Mouse (Mus musculus) midbrain, embryonic 10.5 days (tissue): ENCODE data around the gene Ambra1. TPM values are rescaled to one million over a fixed set of nuclear protein-coding genes. Genes with fewer than 3 reads are reported as not detected.

Experiments
- DNase-seq: peaks from one replicate; pipeline ENCODE4 v3.0.0-alpha.2; 2017; ENCODE audit warnings: low spot score
- H3K27ac ChIP-seq: fragments of 300-500 bp; sonication (generic); replicated peaks from 2 replicates; pipeline ENCODE4 v1.5.1; 2016; ENCODE audit warnings: mild to moderate bottlenecking
- H3K27me3 ChIP-seq: fragments of 300-500 bp; sonication (generic); 2 replicates; pipeline ENCODE4 v1.6.1; 2016; ENCODE audit warnings: low read depth, mild to moderate bottlenecking; ENCODE audit not compliant: poor library complexity, severe bottlenecking
- H3K36me3 ChIP-seq: fragments of 300-500 bp; sonication (generic); 2 replicates; pipeline ENCODE4 v1.6.1; 2016; ENCODE audit warnings: mild to moderate bottlenecking, moderate library complexity
- H3K4me1 ChIP-seq: fragments of 300-500 bp; sonication (generic); 2 replicates; pipeline ENCODE4 v1.6.1; 2016
- H3K4me3 ChIP-seq: fragments of 300-500 bp; sonication (generic); 2 replicates; pipeline ENCODE4 v1.5.1; 2016; ENCODE audit warnings: mild to moderate bottlenecking, moderate library complexity
- H3K9me3 ChIP-seq: fragments of 300-500 bp; sonication (generic); replicated peaks from 2 replicates; pipeline ENCODE4 v1.6.1; 2016; ENCODE audit warnings: mild to moderate bottlenecking
- WGBS: fragments of 180-500 bp; shearing (Covaris S2); methylation state at CpG from one replicate; pipeline ENCODE4 v1.1.7; 2016; 5-methylcytosine and 5-hydroxymethylcytosine counted together
- polyA plus RNA-seq: library from polyadenylated mRNA; unstranded; fragments of >200 nt; fragmentation: Nextera tagmentation; extraction: Ambion mirVana; gene quantifications from 2 replicates; pipeline ENCODE4 v1.2.1, GENCODE M21; 2016

The Ambra1 gene
- polyA plus RNA-seq, 1 experiment from 2014 or later: 21.2 TPM

GRCm38 (mm10) chr2:91939303-91939935, 209.5 kb downstream of the Ambra1 start:
- DNase-seq: no peak
- H3K4me3 ChIP-seq: no peak overlapping the region
- H3K27ac ChIP-seq: no peak overlapping the region
- peaks cover 70% of the 10 kb centered on the region for H3K36me3 ChIP-seq
- 82% methylated on average over 15 of the region's 15 CpGs for WGBS
- no peaks in the 10 kb centered on the region for H3K27me3 ChIP-seq
- peaks cover 42% of the 10 kb centered on the region for H3K4me1 ChIP-seq
- H3K9me3 ChIP-seq: no peaks in the 10 kb centered on the region

GRCm38 (mm10) chr2:91942356-91942755, 212.4 kb downstream of the Ambra1 start:
- no peaks in the 10 kb centered on the region for H3K27me3 ChIP-seq
- no peak overlapping the region; the same call in 1 of the 2 replicates for H3K27ac ChIP-seq
- H3K4me3 ChIP-seq: no peak overlapping the region
- H3K4me1 ChIP-seq: peaks cover 45% of the 10 kb centered on the region
- 78% methylated on average over 6 of the region's 6 CpGs for WGBS
- DNase-seq: no peak
- H3K9me3 ChIP-seq: no peaks in the 10 kb centered on the region
- H3K36me3 ChIP-seq: peaks cover 47% of the 10 kb centered on the region

GRCm38 (mm10) chr2:91944170-91944950, 214.4 kb downstream of the Ambra1 start:
- 48% methylated on average over 13 of the region's 13 CpGs for WGBS
- peak; percentile 80 for DNase-seq
- Histone ChIP-seq H3K36me3 (peaks cover 27% of the 10 kb centered on the region), H3K4me1 (peaks cover 63% of the 10 kb centered on the region), H3K27me3 (no peaks in the 10 kb centered on the region), H3K9me3 (no peaks in the 10 kb centered on the region), H3K27ac (peak overlapping the region; percentile 19; the same call in 1 of the 2 replicates), H3K4me3 (no peak overlapping the region)

- no peak for DNase-seq
- H3K4me1 ChIP-seq: peaks cover 65% of the 10 kb centered on the region
- no peaks in the 10 kb centered on the region for H3K9me3 ChIP-seq
- no peak within 1 kb of the TSS for H3K4me3 ChIP-seq
- no peaks in the 10 kb centered on the region for H3K27me3 ChIP-seq
- WGBS: 87% methylated on average over 18 of the region's 18 CpGs
- H3K27ac ChIP-seq: peak within 1 kb of the TSS; percentile 19; the same call in 1 of the 2 replicates
- H3K36me3 ChIP-seq: peaks cover 16% of the 10 kb centered on the region
These were observed 215.5 kb downstream of the Ambra1 start, which contains the start of gene Gm9821 for GRCm38 (mm10) chr2:91945483-91945882. TSS of gene Gm9821 (plus strand) at chr2:91945703.

- no peaks in the 10 kb centered on the region for H3K9me3 ChIP-seq
- H3K4me1 ChIP-seq: peaks cover 69% of the 10 kb centered on the region
- WGBS: 80% methylated on average over 6 of the region's 6 CpGs
- no peak for DNase-seq
- no peaks in the 10 kb centered on the region for H3K27me3 ChIP-seq
- peak overlapping the region; percentile 79 for H3K27ac ChIP-seq
- H3K4me3 ChIP-seq: no peak overlapping the region
- H3K36me3 ChIP-seq: peaks cover 12% of the 10 kb centered on the region
These were observed 216.9 kb downstream of the Ambra1 start for GRCm38 (mm10) chr2:91946836-91947235.

GRCm38 (mm10) chr2:91947397-91948150, 217.6 kb downstream of the Ambra1 start:
- WGBS: 57% methylated on average over 11 of the region's 11 CpGs
- DNase-seq: no peak
- H3K4me3 ChIP-seq: peak overlapping the region; percentile 24; the same call in 1 of the 2 replicates
- H3K27ac ChIP-seq: peak overlapping the region; percentile 79
- H3K9me3 ChIP-seq: no peaks in the 10 kb centered on the region
- peaks cover 6% of the 10 kb centered on the region; the same call in 1 of the 2 replicates for H3K36me3 ChIP-seq
- H3K27me3 ChIP-seq: no peaks in the 10 kb centered on the region
- peaks cover 64% of the 10 kb centered on the region for H3K4me1 ChIP-seq

- peaks cover 64% of the 10 kb centered on the region for H3K4me1 ChIP-seq
These were observed 218.2 kb downstream of the Ambra1 start for GRCm38 (mm10) chr2:91948151-91948509.

GRCm38 (mm10) chr2:91948792-91949241, 218.9 kb downstream of the Ambra1 start:
- Histone ChIP-seq H3K4me3 (no peak overlapping the region), H3K27me3 (no peaks in the 10 kb centered on the region), H3K27ac (peak overlapping the region; percentile 79), H3K4me1 (peaks cover 67% of the 10 kb centered on the region), H3K36me3 (0 out of 2 replicates have a peak, but pooled peaks cover 6% of the 10 kb centered on the region), H3K9me3 (no peaks in the 10 kb centered on the region)
- WGBS: 88% methylated on average over 3 of the region's 3 CpGs
- DNase-seq: no peak

More at GRCm38 (mm10) chr2:91948151-91948509, 218.2 kb downstream of the Ambra1 start:
- no peaks in the 10 kb centered on the region for H3K27me3 ChIP-seq
- DNase-seq: no peak
- peak overlapping the region; percentile 79 for H3K27ac ChIP-seq
- H3K4me3 ChIP-seq: peak overlapping the region; percentile 24; the same call in 1 of the 2 replicates
- no peaks in the 10 kb centered on the region for H3K9me3 ChIP-seq
- 76% methylated on average over 6 of the region's 6 CpGs for WGBS
- 0 out of 2 replicates have a peak, but pooled peaks cover 6% of the 10 kb centered on the region for H3K36me3 ChIP-seq

- no peaks in the 10 kb centered on the region for H3K27me3 ChIP-seq
- DNase-seq: no peak
- H3K36me3 ChIP-seq: 0 out of 2 replicates have a peak, but pooled peaks cover 6% of the 10 kb centered on the region
- H3K4me3 ChIP-seq: peak overlapping the region; percentile 30
- H3K27ac ChIP-seq: peak overlapping the region; percentile 79
- 81% methylated on average over 17 of the region's 17 CpGs for WGBS
- peaks cover 65% of the 10 kb centered on the region for H3K4me1 ChIP-seq
- H3K9me3 ChIP-seq: no peaks in the 10 kb centered on the region
These were observed 219.7 kb downstream of the Ambra1 start for GRCm38 (mm10) chr2:91949411-91950274.

GRCm38 (mm10) chr2:91950275-91951085, 220.5 kb downstream of the Ambra1 start:
- H3K4me3 ChIP-seq: peak overlapping the region; percentile 30
- no peaks in the 10 kb centered on the region for H3K27me3 ChIP-seq
- 20% methylated on average over 15 of the region's 15 CpGs for WGBS
- peak; percentile 41 for DNase-seq
- H3K27ac ChIP-seq: peak overlapping the region; percentile 79
- H3K4me1 ChIP-seq: peaks cover 61% of the 10 kb centered on the region
- 0 out of 2 replicates have a peak, but pooled peaks cover 2% of the 10 kb centered on the region for H3K36me3 ChIP-seq
- H3K9me3 ChIP-seq: no peaks in the 10 kb centered on the region

- Histone ChIP-seq H3K4me1 (peaks cover 42% of the 10 kb centered on the region), H3K36me3 (0 out of 2 replicates have a peak, but pooled peaks cover 3% of the 10 kb centered on the region), H3K4me3 (no peak overlapping the region), H3K9me3 (no peaks in the 10 kb centered on the region), H3K27me3 (no peaks in the 10 kb centered on the region), H3K27ac (0 out of 2 replicates have a peak overlapping the region, but pooled peaks have one; percentile 18)
- no peak for DNase-seq
- 29% methylated on average over 5 of the region's 5 CpGs for WGBS
These were observed 223.9 kb downstream of the Ambra1 start for GRCm38 (mm10) chr2:91953825-91954224.
